28 mouse cellular contexts compared by ENCODE assay signal in genomic region chr13:99452444-99452843, GRCm38 (mm10).
DNase-seq lines count a peak whose midpoint lies in the region; ATAC-seq lines count a peak whose summit lies in the region.
"Had no signal": no experiment of that assay in that cellular context is flagged by ENCODE, and none has a peak within 500 bp of the region (broad histone marks: within the 10 kb centered on the region; RNA-seq: fewer than 3 reads in every experiment).

No protein-coding gene starts in this region.

- H3K27ac ChIP-seq in forebrain, embryonic 16.5 days (ENCODE audit: low read length) = peak overlapping the region; percentile 17; the same call in 1 of the 2 replicates
- no peak overlapping the region for H3K27ac ChIP-seq in forebrain, embryonic 15.5 days (replicated peaks)
- 0 out of 2 replicates have a peak overlapping the region, but pooled peaks have one; percentile 10 for H3K27ac ChIP-seq in midbrain, embryonic 13.5 days
- H3K27ac ChIP-seq in midbrain, embryonic 11.5 days (ENCODE audit: low read depth, low read length) = no peak overlapping the region
- H3K27ac ChIP-seq: embryonic facial prominence, embryonic 10.5 days; embryonic facial prominence, embryonic 13.5 days; forebrain, embryonic 12.5 days; heart, adult 2 months; heart, embryonic 10.5 days; heart, embryonic 13.5 days; hindbrain, embryonic 12.5 days; intestine, embryonic 15.5 days had no signal

- DNase-seq in midbrain, embryonic 11.5 days (ENCODE audit: low spot score, missing footprints) = no peak
- peak; percentile 50 for DNase-seq in MN1 (ENCODE audit: low spot score)
- peak; percentile 60 for DNase-seq in Muller cell, postnatal 12 days (ENCODE audit: inconsistent ontology term)
- DNase-seq: adrenal gland, postnatal 10 days; adrenal gland, postnatal 36 days; cerebellum, adult 18-20 months; cerebellum, adult 9-11 months; cerebellum, postnatal 25 days; embryo, embryonic 11 days; gastrocnemius, postnatal 10 days; gastrocnemius, postnatal 36 days; heart, adult 2 months; heart, postnatal 14 days; heart, postnatal 4 days had no signal

- no peak overlapping the region for H3K4me2 ChIP-seq in forebrain, embryonic 16.5 days (ENCODE audit: low read length)
- H3K4me2 ChIP-seq in forebrain, embryonic 15.5 days (replicated peaks) = no peak overlapping the region
- H3K4me2 ChIP-seq in midbrain, embryonic 13.5 days (replicated peaks) = no peak overlapping the region
- H3K4me2 ChIP-seq in midbrain, embryonic 11.5 days = no peak overlapping the region
- H3K4me2 ChIP-seq: embryonic facial prominence, embryonic 13.5 days; forebrain, embryonic 12.5 days; heart, embryonic 13.5 days; hindbrain, embryonic 12.5 days; intestine, embryonic 15.5 days had no signal

- peaks cover 45% of the 10 kb centered on the region for H3K4me1 ChIP-seq in forebrain, embryonic 16.5 days (replicated peaks; ENCODE audit: control insufficient read depth, insufficient read depth, low read length)
- peaks cover 56% of the 10 kb centered on the region for H3K4me1 ChIP-seq in forebrain, embryonic 15.5 days
- peaks cover 78% of the 10 kb centered on the region for H3K4me1 ChIP-seq in midbrain, embryonic 13.5 days (replicated peaks)
- peaks cover 22% of the 10 kb centered on the region for H3K4me1 ChIP-seq in midbrain, embryonic 11.5 days (ENCODE audit: control insufficient read depth, insufficient read depth, low read length)
- H3K4me1 ChIP-seq: intestine, embryonic 15.5 days had no signal

- H3K4me3 ChIP-seq in forebrain, embryonic 16.5 days (replicated peaks; ENCODE audit: low read length) = no peak overlapping the region
- no peak overlapping the region for H3K4me3 ChIP-seq in forebrain, embryonic 15.5 days
- no peak overlapping the region for H3K4me3 ChIP-seq in midbrain, embryonic 13.5 days (replicated peaks)
- H3K4me3 ChIP-seq in midbrain, embryonic 11.5 days (ENCODE audit: low read depth, low read length) = no peak overlapping the region
- H3K4me3 ChIP-seq: embryonic facial prominence, embryonic 10.5 days; embryonic facial prominence, embryonic 13.5 days; erythroblast, embryonic 14.5 days; forebrain, embryonic 12.5 days; heart, adult 2 months; heart, embryonic 10.5 days; heart, embryonic 13.5 days; hindbrain, embryonic 12.5 days; intestine, embryonic 15.5 days had no signal

- WGBS in forebrain, embryonic 16.5 days = 85% methylated on average over 3 of the region's 3 CpGs
- 88% methylated on average over 3 of the region's 3 CpGs for WGBS in forebrain, embryonic 15.5 days
- 95% methylated on average over 3 of the region's 3 CpGs for WGBS in midbrain, embryonic 13.5 days
- 92% methylated on average over 3 of the region's 3 CpGs for WGBS in midbrain, embryonic 11.5 days

- no peak for ATAC-seq in forebrain, embryonic 16.5 days
- no peak for ATAC-seq in forebrain, embryonic 15.5 days (replicated peaks)
- no peak for ATAC-seq in midbrain, embryonic 13.5 days
- no peak for ATAC-seq in midbrain, embryonic 11.5 days (ENCODE audit: low FRiP score)
- ATAC-seq: CD4-positive, CD25-positive, alpha-beta regulatory T cell, adult 4 months; hindbrain, embryonic 16.5 days; intestine, embryonic 15.5 days; Patski had no signal

- no peak overlapping the region for H3K9ac ChIP-seq in forebrain, embryonic 16.5 days (replicated peaks; ENCODE audit: low read depth, low read length)
- H3K9ac ChIP-seq in forebrain, embryonic 15.5 days (replicated peaks) = no peak overlapping the region
- no peak overlapping the region for H3K9ac ChIP-seq in midbrain, embryonic 13.5 days (replicated peaks)
- no peak overlapping the region for H3K9ac ChIP-seq in midbrain, embryonic 11.5 days (ENCODE audit: low read length)
- H3K9ac ChIP-seq: embryonic facial prominence, embryonic 13.5 days; forebrain, embryonic 12.5 days; heart, embryonic 13.5 days; hindbrain, embryonic 12.5 days; intestine, embryonic 15.5 days had no signal

- H3K9me3 ChIP-seq in forebrain, embryonic 16.5 days (ENCODE audit: control insufficient read depth, low read length) = no peaks in the 10 kb centered on the region
- H3K9me3 ChIP-seq in forebrain, embryonic 15.5 days = no peaks in the 10 kb centered on the region
- no peaks in the 10 kb centered on the region for H3K9me3 ChIP-seq in midbrain, embryonic 13.5 days
- H3K9me3 ChIP-seq in midbrain, embryonic 11.5 days (ENCODE audit: control insufficient read depth, low read length) = no peaks in the 10 kb centered on the region
- H3K9me3 ChIP-seq: embryonic facial prominence, embryonic 10.5 days; embryonic facial prominence, embryonic 13.5 days; forebrain, embryonic 12.5 days; heart, embryonic 10.5 days; heart, embryonic 13.5 days; hindbrain, embryonic 12.5 days; intestine, embryonic 15.5 days had no signal

- H3K27me3 ChIP-seq in forebrain, embryonic 16.5 days (replicated peaks; ENCODE audit: control insufficient read depth, insufficient read depth, low read length) = no peaks in the 10 kb centered on the region
- no peaks in the 10 kb centered on the region for H3K27me3 ChIP-seq in forebrain, embryonic 15.5 days
- no peaks in the 10 kb centered on the region for H3K27me3 ChIP-seq in midbrain, embryonic 13.5 days
- no peaks in the 10 kb centered on the region for H3K27me3 ChIP-seq in midbrain, embryonic 11.5 days (ENCODE audit: control insufficient read depth, insufficient read depth, low read length)
- H3K27me3 ChIP-seq: embryonic facial prominence, embryonic 13.5 days; forebrain, embryonic 12.5 days; heart, embryonic 13.5 days; hindbrain, embryonic 12.5 days; intestine, embryonic 15.5 days; Patski had no signal

- no peaks in the 10 kb centered on the region for H3K36me3 ChIP-seq in forebrain, embryonic 16.5 days (ENCODE audit: control insufficient read depth, insufficient read depth)
- H3K36me3 ChIP-seq in forebrain, embryonic 15.5 days = no peaks in the 10 kb centered on the region
- peaks cover 25% of the 10 kb centered on the region for H3K36me3 ChIP-seq in midbrain, embryonic 13.5 days
- H3K36me3 ChIP-seq in midbrain, embryonic 11.5 days (ENCODE audit: control insufficient read depth, insufficient read depth, low read length) = peaks cover 2% of the 10 kb centered on the region; the same call in 1 of the 2 replicates
- H3K36me3 ChIP-seq: embryonic facial prominence, embryonic 10.5 days; embryonic facial prominence, embryonic 13.5 days; heart, embryonic 13.5 days; intestine, embryonic 15.5 days had no signal

Comparison
In these comparisons a context has a peak if more than half of its experiments do, and no peak if none do; other contexts are left out.
1. H3K27ac ChIP-seq: peak in forebrain, embryonic 16.5 days (single experiment) and midbrain, embryonic 13.5 days (single experiment); none in forebrain, embryonic 15.5 days (single experiment) and midbrain, embryonic 11.5 days (single experiment).